Mouse (Mus musculus) heart, adult 2 months (tissue): ENCODE results near the gene Gm14296. TPM values are rescaled to one million over a fixed set of nuclear protein-coding genes. Genes with fewer than 3 reads are reported as not detected.
"Not testable (repeated sequence)": the region's sequence is repeated elsewhere in the genome, so short reads cannot be mapped to it uniquely, and the experiment has no call there.

Experiments used
- DNase-seq, 2 experiments: peaks; one replicate each; pipeline ENCODE4 v3.0.0; 2021
- H3K27ac ChIP-seq: fragments of 200-600 bp; 2 replicates; pipeline ENCODE4 v1.8.1; 2022
- H3K27me3 ChIP-seq: fragments of 200-500 bp; 2 replicates; pipeline ENCODE4 v1.6.1; 2012; ENCODE audit warnings: mild to moderate bottlenecking, low read length, inconsistent platforms, mixed read lengths; ENCODE audit not compliant: control insufficient read depth, insufficient read depth
- H3K36me3 ChIP-seq: fragments of 200-500 bp; 2 replicates; pipeline ENCODE4 v1.6.1; 2012; ENCODE audit warnings: low read length, inconsistent platforms; ENCODE audit not compliant: control insufficient read depth, insufficient read depth
- H3K4me1 ChIP-seq: fragments of 200-500 bp; 2 replicates; pipeline ENCODE4 v1.6.1; 2011; ENCODE audit warnings: low read length; ENCODE audit not compliant: control insufficient read depth, insufficient read depth
- H3K4me3 ChIP-seq: fragments of 200-600 bp; 2 replicates; pipeline ENCODE4 v1.8.1; 2022
- H3K79me2 ChIP-seq: fragments of 200-500 bp; replicated peaks from 2 replicates; pipeline ENCODE4 v1.6.1; 2012; ENCODE audit warnings: mild to moderate bottlenecking, inconsistent platforms, low read length, moderate library complexity, mixed read lengths; ENCODE audit not compliant: control insufficient read depth, insufficient read depth
- H3K9ac ChIP-seq: fragments of 200-500 bp; 2 replicates; pipeline ENCODE4 v1.6.1; 2012; ENCODE audit warnings: low read depth, mild to moderate bottlenecking, control low read depth, inconsistent platforms, low read length, mixed read lengths
- WGBS: fragments of 180-500 bp; shearing (Covaris S2); methylation state at CpG from one replicate; pipeline ENCODE4 v1.1.7; 2018; 5-methylcytosine and 5-hydroxymethylcytosine counted together
- intact Hi-C: fragments of 180-260 bp; cut with DNase I; formaldehyde crosslinking; loops from one replicate; pipeline ENCODE4 v1.15.1; 2025
- long read RNA-seq: library from polyadenylated mRNA; stranded (forward); transcript quantifications from one replicate; pipeline ENCODE4 v2.0.0, GENCODE M21; 2021
- polyA plus RNA-seq: library from polyadenylated mRNA; depleted of rRNA; stranded (reverse); fragments of >200 nt; gene quantifications from 2 replicates; pipeline ENCODE4 v1.2.3, GENCODE M21; 2012; rRNA removed
- total RNA-seq, 2 experiments: library from RNA; stranded (reverse); gene quantifications; 2 replicates each; pipeline ENCODE4 v1.2.3; 2021

Gene Gm14296
- total RNA-seq, result 1 to 10 TPM; 3.8 to 3.9 TPM
- polyA plus RNA-seq, result 2.2 and 3.2 TPM in 2 replicates
- long read RNA-seq, result 0 reads

DNA sequence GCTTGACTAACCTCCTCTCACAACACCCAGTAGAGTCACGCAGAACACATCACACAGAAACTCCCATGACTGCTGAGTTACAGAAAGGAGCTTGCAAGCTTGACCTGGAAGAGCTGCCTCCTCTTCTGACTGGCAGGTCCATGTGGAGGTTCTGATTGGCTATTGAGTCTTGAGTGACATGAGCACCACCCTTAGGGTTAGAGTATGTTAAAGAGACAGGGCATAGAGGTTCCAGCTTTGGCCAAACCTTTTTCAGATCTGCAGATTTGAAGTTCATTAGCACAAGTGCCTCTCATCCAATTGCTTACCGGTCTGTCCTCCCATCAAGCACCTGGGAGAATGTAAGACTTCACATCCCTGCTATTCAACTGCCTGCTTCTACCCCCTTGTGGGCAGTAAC, at the start of gene Gm14296:
Gene Gm14296 (minus strand): TSS at position 101 of the 400 bp plus-strand sequence.
- H3K79me2 ChIP-seq, H3K36me3 ChIP-seq, H3K4me1 ChIP-seq, intact Hi-C loops, DNase-seq, H3K9ac ChIP-seq, H3K4me3 ChIP-seq, H3K27me3 ChIP-seq, H3K27ac ChIP-seq: not testable (repeated sequence)
- WGBS, result no CpG with 5 or more reads among the region's 2 CpGs

DNA sequence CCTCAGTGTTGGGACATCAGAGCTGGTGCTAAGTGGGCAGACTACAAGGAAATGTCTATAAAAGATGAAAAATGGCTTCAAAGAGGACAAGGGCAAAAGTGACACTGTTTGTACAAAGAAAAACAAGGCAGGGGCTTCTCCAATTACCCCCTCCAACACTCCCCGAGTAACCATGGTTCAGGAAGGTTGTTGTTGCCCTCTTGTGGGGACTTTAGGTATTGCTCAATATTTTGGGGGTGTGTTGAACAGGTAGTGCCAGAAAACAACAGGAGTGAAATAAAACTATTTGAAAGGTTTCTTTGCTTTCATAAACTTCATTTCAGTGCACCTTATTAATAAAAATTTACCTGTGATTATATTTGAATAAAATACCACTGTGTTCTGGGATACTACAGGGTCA, 22.1 kb downstream of the Gm14296 start:
- intact Hi-C loops, H3K27ac ChIP-seq, H3K79me2 ChIP-seq, H3K36me3 ChIP-seq, H3K4me3 ChIP-seq, DNase-seq, H3K9ac ChIP-seq, H3K4me1 ChIP-seq, H3K27me3 ChIP-seq: not testable (repeated sequence)
- WGBS, result no CpG with 5 or more reads among the region's 1 CpGs

Other genes with a start within 250 kb of the Gm14296 start
- 1 to 10 TPM; 6.7 to 7.5 TPM for gene Gm14305, start 219.5 kb downstream of the Gm14296 start, total RNA-seq
- gene Gm14305, start 219.5 kb downstream of the Gm14296 start, polyA plus RNA-seq, result 2.9 and 7.5 TPM in 2 replicates
- gene Gm14295, start 129.2 kb downstream of the Gm14296 start, total RNA-seq, result 1 to 10 TPM; 6.7 to 9.7 TPM
- 6.0 and 6.6 TPM in 2 replicates for gene Gm14295, start 129.2 kb downstream of the Gm14296 start, polyA plus RNA-seq
- gene Gm14408, start 96.7 kb downstream of the Gm14296 start, total RNA-seq, result not detected
- not detected in 2 replicates for gene Gm14408, start 96.7 kb downstream of the Gm14296 start, polyA plus RNA-seq
- gene Gm14419, start 73.1 kb upstream of the Gm14296 start, total RNA-seq, result 10 to 100 TPM; 51.5 to 54.4 TPM
- 2.7 and 4.0 TPM in 2 replicates for gene Gm14419, start 73.1 kb upstream of the Gm14296 start, polyA plus RNA-seq
- gene Gm14401, start 146.5 kb upstream of the Gm14296 start, total RNA-seq, result under 1 TPM; 0.34 to 0.91 TPM
- gene Gm14401, start 146.5 kb upstream of the Gm14296 start, polyA plus RNA-seq, result not detected in 2 replicates